Mouse (Mus musculus): ENCODE measurements around the gene Fam110a. TPM values are rescaled to one million over a fixed set of nuclear protein-coding genes. Genes with fewer than 3 reads are reported as not detected.

Gene Fam110a
- polyA plus RNA-seq, 1 experiment from 2014 or later: 31.0 TPM

DNA sequence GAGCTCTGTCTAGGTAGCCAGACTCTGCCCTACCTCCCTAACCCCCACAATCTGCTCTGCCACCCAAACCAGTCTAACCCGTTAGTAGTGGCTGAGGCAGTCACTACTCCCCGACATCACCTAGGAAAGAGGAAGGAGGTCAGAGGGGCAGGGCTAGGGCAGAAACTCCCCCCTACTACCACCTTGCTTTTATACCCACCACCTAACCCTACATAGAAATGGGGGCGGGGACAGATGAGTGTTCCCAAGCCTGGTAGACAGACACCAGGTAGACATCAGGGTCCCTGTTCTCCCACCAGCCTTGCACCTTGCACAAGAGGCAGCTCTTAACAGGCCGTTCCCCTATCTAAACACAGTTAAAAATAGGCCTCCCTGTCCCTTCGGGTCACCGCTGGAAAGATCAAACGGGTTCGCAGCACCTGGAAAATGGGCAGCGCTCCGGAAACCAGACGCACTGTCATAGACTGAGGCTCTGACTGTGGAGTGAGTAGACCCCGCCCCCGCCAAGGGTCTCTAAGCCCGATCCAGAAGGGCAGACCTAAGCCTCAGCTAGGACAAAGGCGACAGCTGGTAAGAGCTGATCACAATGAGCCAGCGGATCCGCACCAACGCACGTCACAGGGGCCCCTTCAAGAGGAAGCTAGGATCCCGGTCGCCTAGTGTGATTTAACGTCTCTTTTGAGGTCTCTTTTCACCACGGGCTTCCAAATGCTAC is 7.0 kb downstream of the Fam110a start:
- DNase-seq (ENCODE audit: low spot score): peak; percentile 81

DNA sequence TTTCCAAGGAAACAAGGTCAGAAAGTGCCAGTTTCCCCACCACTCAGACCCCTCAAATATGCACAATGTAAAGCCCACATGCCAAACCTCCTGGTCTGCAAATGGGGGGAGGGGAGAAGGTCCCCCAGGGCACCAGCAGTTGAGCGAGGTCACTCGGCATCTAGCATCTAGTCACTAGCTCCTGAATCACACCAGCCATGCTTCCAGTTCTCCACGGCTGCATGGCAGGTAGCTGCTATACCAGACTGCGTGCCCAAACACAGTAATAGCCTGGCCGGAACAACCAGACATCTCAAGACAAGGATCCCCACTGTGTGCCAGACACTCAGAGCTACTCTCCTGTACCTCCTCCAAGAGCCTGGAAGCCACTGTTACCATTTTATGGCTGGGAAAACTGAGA is 8.3 kb downstream of the Fam110a start:
- DNase-seq (ENCODE audit: low spot score): no peak

DNA sequence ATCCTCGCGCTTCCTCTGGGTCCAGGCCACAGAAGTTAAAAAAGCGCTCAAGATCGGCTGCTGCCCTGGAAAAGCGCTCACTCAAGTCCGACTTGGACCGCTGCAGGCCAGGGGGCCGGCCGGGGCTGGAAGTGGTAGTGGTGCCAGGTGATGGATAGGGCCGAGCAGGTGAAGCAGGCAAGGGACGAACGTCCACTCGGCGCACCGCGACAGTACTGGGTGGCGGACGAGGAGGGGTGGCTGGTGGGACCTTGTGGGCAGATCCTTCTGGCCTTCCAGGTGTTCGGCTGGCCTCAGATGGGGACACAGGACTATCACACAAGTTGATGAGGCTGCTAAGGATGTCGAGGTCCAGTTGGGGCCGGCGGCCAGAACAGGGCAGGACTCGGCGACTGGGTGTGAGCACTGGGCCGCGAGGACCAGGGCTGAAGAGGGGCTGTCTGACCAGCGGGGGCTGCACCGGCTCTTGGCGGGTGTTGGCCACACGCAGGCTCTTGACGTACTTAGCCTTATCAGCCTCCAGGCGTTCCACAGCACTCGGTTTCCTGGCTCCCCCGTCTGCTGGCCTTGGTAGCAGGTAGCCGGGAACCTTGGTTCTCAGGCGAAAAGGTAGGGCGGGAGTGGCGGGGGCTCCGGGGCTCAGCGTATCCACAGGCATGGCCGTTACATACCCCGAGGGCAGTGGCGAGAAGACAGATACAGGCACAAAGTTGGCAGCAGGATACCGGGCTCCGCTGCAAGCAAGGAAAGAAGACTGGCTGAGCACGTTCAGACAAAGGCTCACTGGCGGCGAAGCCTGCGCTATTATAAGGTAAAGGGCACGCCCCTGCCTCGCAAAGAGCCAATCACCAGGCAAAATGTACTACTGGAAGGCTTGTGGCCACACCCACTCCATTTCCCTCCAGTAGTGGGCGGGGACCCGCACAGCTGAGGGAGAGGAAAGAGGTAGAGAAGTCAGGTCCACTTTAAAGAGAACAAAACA is 9.5 kb downstream of the Fam110a start:
- DNase-seq (ENCODE audit: low spot score): peak; percentile 90

DNA sequence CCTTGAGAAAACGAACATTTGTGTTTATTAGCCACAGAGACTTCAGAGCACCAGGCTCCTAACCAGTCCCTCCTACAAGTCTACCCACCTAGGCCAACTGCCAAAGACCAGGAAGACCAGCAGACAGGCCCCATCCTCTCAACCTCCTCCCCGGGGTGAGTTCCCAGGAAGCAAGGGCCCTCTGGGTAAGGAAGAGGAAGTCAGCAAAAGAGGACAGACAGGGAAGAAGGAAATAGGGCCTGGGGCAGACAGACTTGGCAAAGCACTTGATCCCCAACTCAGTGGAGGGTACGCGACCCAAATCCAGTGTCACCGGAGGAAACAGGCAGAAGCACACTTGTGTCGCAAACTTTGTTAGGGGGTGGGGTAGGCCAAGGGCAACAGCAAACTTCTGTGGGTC is 10.6 kb downstream of the Fam110a start:
- DNase-seq (ENCODE audit: low spot score): no peak

DNA sequence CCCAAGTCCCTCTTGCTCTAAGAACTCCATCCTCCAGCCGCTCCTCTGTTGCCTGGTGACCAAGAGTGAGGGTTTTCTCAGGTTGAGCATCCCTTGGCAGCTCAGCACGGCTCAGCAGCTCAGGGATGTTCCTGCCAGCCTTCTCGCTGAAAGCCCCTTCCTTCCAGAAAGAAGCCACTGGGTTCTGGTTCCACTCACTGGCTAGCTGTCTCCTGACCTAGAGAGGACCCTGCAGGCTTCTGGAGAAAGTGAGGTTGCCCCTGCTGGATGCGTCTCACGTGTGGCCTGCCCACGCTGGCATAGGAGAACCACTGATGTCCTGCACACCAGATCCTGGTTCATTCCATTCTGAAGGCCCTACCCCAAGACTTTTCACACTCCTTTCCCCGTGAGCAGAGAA is 11.0 kb downstream of the Fam110a start:
- DNase-seq (ENCODE audit: low spot score): no peak

DNA sequence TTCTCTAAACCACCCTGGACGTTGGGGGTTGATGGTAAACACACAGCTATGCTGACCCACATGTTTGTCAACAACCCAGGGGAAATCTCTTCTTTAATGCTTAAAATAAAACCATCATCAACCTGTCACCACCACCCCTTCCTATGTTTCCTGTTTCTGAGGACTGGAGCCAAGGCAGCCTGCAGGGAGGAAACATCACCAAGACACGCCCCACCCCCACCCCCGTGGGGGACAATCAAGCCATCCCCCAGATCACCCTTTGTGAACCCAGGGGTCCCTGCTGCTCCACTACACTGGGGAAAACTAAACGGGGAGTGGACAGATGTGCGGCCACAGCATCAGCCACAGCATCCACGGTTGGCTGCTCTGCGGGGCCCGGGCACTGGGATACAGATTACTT is 11.6 kb downstream of the Fam110a start:
- DNase-seq (ENCODE audit: low spot score): no peak

DNA sequence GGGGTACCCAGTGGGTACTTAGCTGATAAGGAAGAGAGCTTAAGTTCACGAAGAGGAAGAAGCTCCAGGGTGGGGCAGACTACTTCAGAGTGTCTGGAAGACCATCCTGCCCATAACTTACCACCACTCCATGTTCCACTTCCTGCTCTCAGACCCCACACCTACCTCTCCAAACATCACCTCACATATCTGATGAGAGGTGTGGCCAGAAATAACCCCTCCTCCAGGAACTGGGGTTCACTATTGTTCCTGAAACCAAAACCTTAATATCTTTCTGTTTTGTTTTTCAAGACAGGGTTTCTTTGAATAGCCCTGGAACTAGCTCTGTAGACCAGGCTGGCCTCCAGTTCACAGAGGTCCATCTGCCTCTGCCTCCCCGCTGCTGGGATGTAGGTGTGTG is 12.2 kb downstream of the Fam110a start:
- DNase-seq (ENCODE audit: low spot score): no peak

GRCm38 (mm10) chr2:151967176-151967750 is 12.8 kb downstream of the Fam110a start:
- no peak for DNase-seq (ENCODE audit: low spot score)

- DNase-seq (ENCODE audit: low spot score): no peak
Measured at GRCm38 (mm10) chr2:151964052-151964451, 16.0 kb downstream of the Fam110a start.

DNA sequence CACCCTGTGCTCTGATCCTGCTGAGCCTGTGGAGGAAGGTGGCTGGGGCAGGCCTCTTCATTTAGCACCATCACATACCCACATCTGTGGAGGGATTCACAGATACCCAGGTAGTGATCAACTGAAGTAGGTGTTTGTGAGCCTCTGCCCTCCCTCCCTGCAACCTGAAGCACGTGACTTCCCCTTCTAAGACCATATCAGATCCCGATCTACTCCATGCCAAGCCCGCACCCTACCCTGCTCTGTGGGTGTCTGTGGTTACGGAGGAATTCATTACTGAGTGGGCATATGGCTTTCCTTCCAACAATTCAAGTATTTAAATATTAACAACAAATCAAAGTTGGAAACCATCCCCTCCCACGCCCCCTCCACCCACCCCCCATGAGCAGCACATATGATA is 16.7 kb downstream of the Fam110a start:
- DNase-seq (ENCODE audit: low spot score): no peak

- no peak for DNase-seq (ENCODE audit: low spot score)
Measured at GRCm38 (mm10) chr2:151962474-151962873, 17.5 kb downstream of the Fam110a start.

- no peak for DNase-seq (ENCODE audit: low spot score)
Measured at GRCm38 (mm10) chr2:151961284-151962196, 18.5 kb downstream of the Fam110a start.

DNA sequence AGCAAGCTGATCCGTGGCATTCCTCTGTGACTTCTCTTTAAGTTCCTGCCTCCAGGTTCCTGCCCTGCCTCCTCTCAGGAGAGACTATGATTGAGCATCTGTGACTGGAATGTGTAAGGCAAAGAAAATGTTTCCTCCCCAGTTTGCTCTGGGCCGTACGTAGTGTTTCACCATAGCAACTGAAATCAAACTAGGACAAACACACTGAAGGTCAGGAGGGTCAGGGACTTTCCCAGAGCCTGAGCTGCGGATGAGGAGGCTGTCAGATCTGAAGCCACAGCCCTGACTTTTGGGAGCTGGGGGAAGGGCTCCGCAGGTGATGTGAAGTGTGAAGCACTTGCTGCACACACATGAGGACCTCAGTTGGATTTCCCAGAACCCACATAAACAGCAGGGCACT is 20.7 kb downstream of the Fam110a start:
- DNase-seq (ENCODE audit: low spot score): no peak

- DNase-seq (ENCODE audit: low spot score): no peak
Measured at GRCm38 (mm10) chr2:151956500-151957137, 23.4 kb downstream of the Fam110a start.

DNA sequence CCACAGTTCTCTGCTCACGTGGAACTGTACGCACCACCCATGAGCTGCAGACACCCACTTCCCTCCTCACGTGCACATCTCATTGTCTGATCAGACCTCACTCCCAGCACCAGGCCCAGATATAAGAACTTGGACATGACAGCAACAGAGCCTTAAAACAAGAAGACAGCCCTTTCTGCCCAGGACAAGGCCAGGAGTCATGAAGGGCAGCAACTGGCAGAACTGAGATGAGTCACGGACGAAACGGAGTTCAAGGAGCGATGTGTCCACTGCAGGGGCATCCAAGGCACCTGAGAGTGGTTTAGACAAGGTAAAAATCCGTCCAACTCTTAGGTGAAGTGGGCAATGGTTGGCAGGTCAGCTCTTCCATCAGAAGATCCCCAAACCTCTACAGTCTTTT is 26.4 kb downstream of the Fam110a start:
- no peak for DNase-seq (ENCODE audit: low spot score)

DNA sequence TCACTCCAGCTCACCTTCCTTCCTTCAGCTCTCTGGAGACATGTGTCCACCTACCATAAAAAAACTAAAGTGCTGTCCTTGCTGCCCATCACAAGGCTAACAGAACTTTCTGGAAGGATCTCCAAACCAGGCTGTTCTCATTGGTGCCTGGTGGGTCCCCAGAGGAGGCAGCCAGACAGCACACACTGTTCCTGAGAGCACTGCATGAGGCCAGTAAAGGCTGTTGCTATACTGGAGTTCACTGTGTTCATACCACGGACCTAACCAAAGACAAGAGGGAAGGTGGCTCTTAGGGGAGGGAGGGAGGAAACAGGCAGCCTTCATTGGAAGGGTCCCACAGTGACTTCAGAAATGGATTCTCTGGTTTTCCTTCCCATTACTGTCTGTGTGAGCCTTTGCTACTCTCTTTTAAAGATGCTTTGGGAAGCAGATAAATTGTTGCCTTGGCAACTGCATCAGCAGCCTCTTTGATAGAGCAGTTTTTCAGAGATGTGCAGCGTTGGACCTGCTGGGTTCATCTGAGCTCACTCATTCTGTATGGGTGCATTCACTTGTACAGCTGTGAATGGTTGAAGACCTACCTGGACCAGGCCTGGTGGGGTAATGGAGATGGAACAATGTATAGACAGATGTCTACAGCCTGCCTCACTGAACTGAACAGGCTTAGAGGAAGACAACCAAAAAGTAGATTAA is 30.8 kb downstream of the Fam110a start:
- DNase-seq (ENCODE audit: low spot score): no peak

DNA sequence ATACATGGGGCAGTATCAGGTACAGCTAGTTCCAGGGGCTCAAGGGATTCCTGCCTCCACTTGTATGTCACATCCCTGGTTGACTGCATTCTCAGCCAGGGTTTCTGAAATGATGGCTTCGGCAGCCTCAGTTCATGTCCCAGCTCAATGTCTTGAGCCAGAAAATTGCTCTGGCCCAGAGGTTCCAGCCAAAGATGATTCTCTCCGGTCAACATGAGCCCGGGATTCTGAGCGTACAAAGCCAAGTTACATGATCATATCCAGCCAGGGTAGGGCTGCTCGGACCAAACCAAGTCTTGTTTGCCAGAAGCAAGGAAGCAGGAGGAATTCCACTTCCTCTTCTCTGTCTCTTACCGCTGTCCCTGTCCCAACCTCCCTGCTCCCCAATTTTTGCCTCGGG is 31.7 kb downstream of the Fam110a start:
- no peak for DNase-seq (ENCODE audit: low spot score)

DNA sequence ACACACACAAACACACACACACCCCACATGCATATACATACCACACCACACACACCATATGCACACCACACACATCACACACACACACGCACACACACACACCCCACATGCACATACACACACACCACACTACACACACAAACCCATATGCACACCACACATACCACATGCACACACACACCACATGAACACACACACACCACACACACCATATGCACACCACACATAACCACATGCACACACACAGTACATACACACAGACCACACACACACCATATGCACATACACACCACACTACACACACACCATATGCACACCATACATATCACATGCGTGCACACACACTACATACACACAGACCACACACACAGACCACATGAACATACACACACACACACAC is 32.4 kb downstream of the Fam110a start:
- no peak for DNase-seq (ENCODE audit: low spot score)

- peak; percentile 64 for DNase-seq (ENCODE audit: low spot score)
Measured at GRCm38 (mm10) chr2:151944106-151944505, 35.9 kb downstream of the Fam110a start.

DNA sequence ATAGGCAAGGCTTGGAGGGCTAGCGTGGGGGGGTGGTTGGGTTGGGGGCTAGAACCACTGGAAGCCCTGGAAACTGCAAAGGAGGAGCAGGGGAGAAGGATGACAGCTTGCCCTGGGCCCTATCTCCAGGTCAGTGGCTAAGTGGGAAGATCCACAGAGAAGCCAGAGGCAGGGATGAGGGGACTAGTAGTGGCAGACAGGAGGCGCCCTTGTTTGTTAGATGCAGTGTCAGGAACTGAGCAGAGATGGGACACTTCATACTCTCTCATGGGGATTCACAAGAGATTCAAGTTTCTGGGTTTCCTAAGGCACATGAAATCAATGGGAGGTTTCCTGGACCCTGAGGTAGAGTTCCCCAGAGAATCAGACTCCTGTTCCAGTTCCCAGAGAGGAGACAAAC is 38.8 kb downstream of the Fam110a start:
- peak; percentile 38 for DNase-seq (ENCODE audit: low spot score)
